Mouse (Mus musculus): ENCODE data around the gene Rc3h1.
"Not testable (repeated sequence)": the region's sequence is repeated elsewhere in the genome, so short reads cannot be mapped to it uniquely, and the experiment has no call there.

The Rc3h1 gene

DNA sequence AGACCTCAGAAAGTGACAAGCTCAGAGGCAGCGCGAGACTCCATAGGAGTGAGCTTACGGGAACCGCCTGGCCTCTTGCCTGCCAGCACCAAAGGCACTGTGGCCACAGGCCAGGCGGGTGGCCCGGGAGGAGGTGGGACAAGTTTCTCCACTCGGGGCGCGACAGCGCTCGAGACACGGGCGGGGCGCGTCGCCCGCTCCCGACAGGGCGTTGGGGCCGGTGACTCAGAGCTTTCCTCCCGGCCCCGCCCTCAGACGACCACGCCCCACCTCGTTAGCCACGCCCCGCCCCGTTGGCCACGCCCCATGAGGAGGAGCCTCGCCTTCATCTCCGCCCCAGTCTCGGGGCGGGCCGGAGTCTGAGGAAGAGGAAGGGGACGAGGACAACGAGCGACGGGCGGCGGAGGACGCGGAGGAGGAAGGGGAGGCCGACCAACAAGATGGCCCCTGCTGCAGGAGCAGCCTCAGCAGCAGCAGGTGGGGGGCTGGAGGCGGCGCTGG is at the start of gene Rc3h1:
TSS of gene Rc3h1 (plus strand) at position 362 of the 501 bp plus-strand sequence.
- DNase-seq (ENCODE audit: low spot score in 2 of 2): peak; percentile 91 to 98

- no peak for DNase-seq (ENCODE audit: low spot score in 2 of 2)
These were observed 48.1 kb upstream of the Rc3h1 start for GRCm38 (mm10) chr1:160858132-160858531.

- not testable (repeated sequence) for DNase-seq (ENCODE audit: low spot score in 2 of 2)
These were observed 46.3 kb upstream of the Rc3h1 start for GRCm38 (mm10) chr1:160859874-160860273.

GRCm38 (mm10) chr1:160861142-160861541 is 45.1 kb upstream of the Rc3h1 start:
- DNase-seq (ENCODE audit: low spot score in 2 of 2): no peak

- DNase-seq (ENCODE audit: low spot score in 2 of 2): no peak
These were observed 44.6 kb upstream of the Rc3h1 start for GRCm38 (mm10) chr1:160861632-160862031.

DNA sequence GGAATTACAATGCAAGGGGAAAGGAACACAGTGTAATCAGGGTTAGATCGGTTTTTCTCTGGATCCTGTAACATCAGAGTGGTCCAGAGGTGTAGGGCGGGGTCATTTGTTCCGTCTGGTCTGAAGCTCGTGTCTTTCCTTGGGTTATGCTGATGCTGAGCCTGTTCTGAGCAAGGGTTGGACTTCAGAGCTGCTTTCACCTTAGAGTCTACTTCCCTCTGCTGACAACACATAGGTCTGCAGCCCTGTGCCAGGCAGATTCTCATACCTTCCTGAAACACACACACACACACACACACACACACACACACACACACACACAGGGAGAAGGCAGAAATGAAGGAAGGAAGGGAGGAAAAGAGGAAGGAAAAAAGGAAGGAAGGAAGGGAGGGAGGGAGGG is 43.2 kb upstream of the Rc3h1 start:
- DNase-seq (ENCODE audit: low spot score in 2 of 2): peak; percentile 5 to 6

DNA sequence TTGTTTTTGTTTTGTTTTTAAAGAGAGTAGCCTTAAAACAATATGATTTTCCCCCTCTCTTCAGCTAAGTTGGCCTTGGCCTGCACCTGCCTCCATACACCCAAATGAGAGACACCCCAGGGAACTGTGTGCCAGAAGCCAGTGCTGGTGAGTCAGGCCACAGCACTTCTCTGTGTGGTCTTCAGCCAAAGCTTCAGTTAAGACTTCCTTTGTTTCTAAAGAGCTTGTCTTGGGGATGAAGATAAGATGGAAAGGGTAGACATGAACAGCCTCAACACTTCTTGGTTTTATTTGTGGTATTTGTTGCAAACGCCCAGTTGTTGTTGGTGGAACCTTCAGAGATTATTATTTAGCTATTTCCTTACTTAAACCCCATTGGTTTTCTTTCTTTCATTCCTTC is 31.5 kb upstream of the Rc3h1 start:
- DNase-seq (ENCODE audit: low spot score in 2 of 2): no peak

- DNase-seq (ENCODE audit: low spot score in 2 of 2): no peak
These were observed 29.2 kb upstream of the Rc3h1 start for GRCm38 (mm10) chr1:160876968-160877367.

- no peak for DNase-seq (ENCODE audit: low spot score in 2 of 2)
These were observed 27.7 kb upstream of the Rc3h1 start for GRCm38 (mm10) chr1:160878485-160878884.

DNA sequence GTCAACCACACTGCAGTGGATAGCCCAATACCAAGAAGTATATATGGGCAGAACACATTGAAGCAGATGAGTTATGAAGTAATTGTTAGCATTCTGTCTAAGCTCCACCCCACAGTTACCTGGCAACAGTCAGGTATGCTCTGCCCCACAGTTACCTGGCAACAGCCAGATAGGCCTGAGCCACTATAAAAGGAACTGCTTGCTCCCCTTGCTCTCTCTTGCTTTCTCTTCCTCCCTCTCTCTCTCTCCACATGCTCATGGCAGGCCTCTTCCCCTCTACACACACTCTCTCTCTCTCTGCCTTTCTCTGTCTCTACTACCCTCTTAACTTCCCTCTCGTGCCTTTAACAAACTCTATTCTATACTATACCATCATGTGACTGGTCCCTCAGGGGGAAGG is 24.8 kb upstream of the Rc3h1 start:
- not testable (repeated sequence) for DNase-seq (ENCODE audit: low spot score in 2 of 2)

DNA sequence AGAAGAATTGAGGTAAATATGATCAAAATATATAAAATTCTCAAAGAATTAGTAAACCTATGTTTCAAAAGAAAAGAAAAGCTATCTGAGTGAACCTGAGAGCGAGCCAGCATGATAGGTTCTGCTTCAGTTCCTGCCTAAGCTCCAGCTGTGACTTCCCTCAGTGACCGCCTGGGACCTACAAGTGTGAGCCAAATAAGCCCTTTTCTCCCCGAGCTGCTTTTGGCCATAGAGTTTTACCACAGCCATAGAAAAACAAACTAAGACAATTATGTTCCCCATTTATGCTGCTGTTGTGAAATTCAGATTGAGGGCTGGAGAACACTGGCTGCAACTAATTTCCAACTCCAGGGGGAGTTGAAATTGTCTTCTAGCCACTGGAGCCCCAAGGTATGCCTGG is 24.2 kb upstream of the Rc3h1 start:
- no peak for DNase-seq (ENCODE audit: low spot score in 2 of 2)

- DNase-seq (ENCODE audit: low spot score in 2 of 2): no peak
These were observed 21.9 kb upstream of the Rc3h1 start for GRCm38 (mm10) chr1:160884273-160884672.

DNA sequence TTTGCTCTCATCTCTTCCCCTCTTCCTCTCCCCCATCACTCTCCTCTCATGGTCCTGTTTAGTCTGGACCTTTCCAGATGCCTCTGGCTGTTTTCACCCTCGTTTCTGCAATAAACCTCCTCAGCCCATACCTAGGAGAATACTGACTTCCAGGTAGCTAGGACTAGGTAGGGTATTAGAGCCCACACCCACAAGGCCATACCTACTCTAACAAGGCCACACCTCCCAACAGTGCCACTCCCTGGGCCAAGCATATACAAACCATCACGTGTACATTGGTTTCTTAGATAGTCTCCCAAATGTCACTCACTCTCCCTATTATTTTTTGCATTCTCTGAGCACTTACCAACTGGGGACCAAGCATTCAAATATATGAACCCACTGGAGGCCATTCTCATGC is 21.2 kb upstream of the Rc3h1 start:
- DNase-seq (ENCODE audit: low spot score in 2 of 2): no peak

DNA sequence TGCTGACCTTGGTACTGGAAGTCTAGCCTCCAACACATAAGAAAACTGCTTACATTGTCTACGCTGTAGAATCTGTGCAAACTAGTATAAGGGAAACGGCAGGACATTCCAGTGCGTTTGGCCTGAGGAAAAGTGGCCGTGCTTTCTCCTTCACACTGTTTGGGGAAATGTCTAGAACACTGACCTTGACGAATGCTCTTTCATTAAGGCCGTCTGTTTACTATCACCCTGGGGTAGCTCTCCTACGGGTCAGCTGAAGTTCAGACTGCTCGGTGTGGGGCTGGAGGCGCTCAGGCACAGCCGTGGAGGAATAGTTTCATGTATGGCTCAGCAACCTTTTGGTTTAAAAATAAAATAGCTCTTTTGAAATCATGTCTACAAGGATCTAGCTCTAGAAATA is 6.5 kb upstream of the Rc3h1 start:
- no peak for DNase-seq (ENCODE audit: low spot score in 2 of 2)

- DNase-seq (ENCODE audit: low spot score in 2 of 2): no peak
These were observed 2.2 kb upstream of the Rc3h1 start for GRCm38 (mm10) chr1:160904047-160904446.

GRCm38 (mm10) chr1:160906558-160907481 is 602 bp downstream of the Rc3h1 start:
- DNase-seq (ENCODE audit: low spot score in 2 of 2): peak; percentile 35 to 42

DNA sequence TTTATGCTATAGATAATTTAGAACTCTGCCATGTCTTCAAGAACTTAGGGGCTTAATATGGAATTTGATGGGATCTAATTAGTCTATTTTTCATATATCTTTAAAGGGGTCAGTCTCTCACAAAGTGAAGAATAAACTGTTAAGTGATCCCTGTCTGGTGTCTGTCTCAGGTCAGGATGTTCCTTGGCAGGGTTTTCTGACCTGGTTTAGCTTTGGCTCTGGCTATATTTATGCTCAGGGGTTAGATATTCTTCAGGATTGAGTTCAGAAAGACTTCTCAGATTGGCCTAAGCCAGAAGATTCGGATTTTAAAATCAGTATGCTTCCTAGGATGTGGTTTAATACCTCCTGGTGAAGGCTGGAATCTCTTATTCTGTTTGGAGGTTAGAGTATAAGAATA is 4.0 kb downstream of the Rc3h1 start:
- DNase-seq (ENCODE audit: low spot score in 2 of 2): no peak

GRCm38 (mm10) chr1:160910812-160911211 is 4.6 kb downstream of the Rc3h1 start:
- DNase-seq (ENCODE audit: low spot score in 2 of 2): no peak

DNA sequence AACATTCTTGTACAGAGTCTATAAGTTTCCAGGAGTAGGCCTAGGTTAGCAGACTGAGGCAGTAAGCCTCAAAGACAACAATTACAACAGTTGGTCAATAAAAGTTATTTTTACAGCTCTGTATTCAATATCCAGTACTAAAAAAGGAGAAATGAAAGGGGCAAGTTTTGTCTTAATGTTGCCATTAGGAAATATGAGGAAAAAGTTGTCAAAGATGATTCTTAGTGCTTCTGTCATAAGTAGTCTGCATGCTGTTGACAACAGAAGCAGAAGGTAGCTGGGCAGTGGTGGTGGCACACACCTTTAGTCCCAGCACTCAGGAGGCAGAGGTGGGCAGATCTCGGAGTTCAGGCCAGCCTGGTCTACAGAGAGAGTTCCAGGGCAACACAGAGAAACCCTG is 13.2 kb downstream of the Rc3h1 start:
- DNase-seq (ENCODE audit: low spot score in 2 of 2): no peak

- no peak for DNase-seq (ENCODE audit: low spot score in 2 of 2)
These were observed 15.7 kb downstream of the Rc3h1 start for GRCm38 (mm10) chr1:160921938-160922337.

- DNase-seq (ENCODE audit: low spot score in 2 of 2): no peak
These were observed 25.1 kb downstream of the Rc3h1 start for GRCm38 (mm10) chr1:160931320-160931719.

DNA sequence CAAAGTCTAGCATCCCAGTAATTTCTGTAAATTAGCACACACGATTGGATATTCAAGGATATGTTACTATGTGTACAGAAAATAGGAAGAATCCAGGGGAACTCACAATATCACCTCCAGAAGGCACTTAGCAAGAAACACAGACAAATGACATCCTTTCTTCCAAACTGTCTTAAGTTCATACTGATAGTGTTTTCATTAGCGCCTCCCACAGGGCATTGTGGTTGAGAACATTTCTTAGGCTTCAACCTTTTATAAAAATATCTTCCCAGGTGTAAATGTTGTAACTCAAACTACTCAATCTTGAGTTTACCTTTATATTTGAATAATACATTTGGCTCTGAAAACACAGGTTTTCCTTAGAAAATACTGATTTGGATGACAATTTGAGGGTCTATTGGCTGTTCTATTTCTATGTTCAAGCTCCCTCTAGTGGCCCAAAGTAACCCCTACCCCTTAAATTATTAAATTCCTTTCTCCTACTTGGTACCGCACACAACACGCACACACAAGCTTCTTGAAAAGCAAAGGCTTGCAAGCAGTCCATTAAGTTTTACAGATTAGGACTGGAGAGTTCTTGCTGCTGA is 27.8 kb downstream of the Rc3h1 start:
- DNase-seq (ENCODE audit: low spot score in 2 of 2): no peak

DNA sequence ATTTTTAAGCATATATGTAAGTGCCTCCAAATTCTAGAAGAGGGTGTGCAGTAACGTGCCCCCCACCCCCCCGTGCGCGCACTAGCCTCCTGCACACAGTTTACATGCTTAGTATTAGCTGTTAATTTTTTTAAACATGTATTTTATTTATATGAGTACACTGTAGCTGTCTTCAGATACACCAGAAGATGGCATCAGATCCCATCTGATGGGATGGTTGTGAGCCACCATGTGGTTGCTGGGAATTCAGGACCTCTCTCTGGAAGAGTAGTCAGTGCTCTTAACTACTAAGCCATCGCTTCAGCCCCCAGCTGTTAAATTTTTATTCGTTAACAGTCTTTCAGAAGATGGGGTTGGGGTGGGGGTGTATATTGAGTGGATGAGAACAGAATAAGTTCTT is 29.3 kb downstream of the Rc3h1 start:
- DNase-seq (ENCODE audit: low spot score in 2 of 2): no peak
